Mouse (Mus musculus) midbrain, embryonic 13.5 days (tissue): ENCODE measurements around the gene Vti1a. TPM values are rescaled to one million over a fixed set of nuclear protein-coding genes. Genes with fewer than 3 reads are reported as not detected.
A peak's percentile ranks its signal among the peaks of the same experiment; 100 is the strongest.

ENCODE experiments used
- ATAC-seq: fragments of 200-750 bp; cut with Nextera tagmentation; 2 replicates; pipeline ENCODE4 v1.8.0; 2017; ENCODE audit warnings: mild to moderate bottlenecking, moderate TSS enrichment, moderate library complexity
- H3K27ac ChIP-seq: fragments of 300-500 bp; sonication (generic); 2 replicates; pipeline ENCODE4 v1.5.1; 2015; ENCODE audit warnings: inconsistent platforms, mild to moderate bottlenecking, moderate library complexity
- H3K27me3 ChIP-seq: fragments of 300-500 bp; sonication (generic); 2 replicates; pipeline ENCODE4 v1.6.1; 2015; ENCODE audit warnings: mild to moderate bottlenecking, inconsistent platforms
- H3K36me3 ChIP-seq: fragments of 300-500 bp; sonication (generic); 2 replicates; pipeline ENCODE4 v1.6.1; 2015; ENCODE audit warnings: mild to moderate bottlenecking, inconsistent platforms
- H3K4me1 ChIP-seq: fragments of 300-500 bp; sonication (generic); replicated peaks from 2 replicates; pipeline ENCODE4 v1.6.1; 2015; ENCODE audit warnings: inconsistent platforms
- H3K4me2 ChIP-seq: fragments of 300-500 bp; sonication (generic); replicated peaks from 2 replicates; pipeline ENCODE4 v1.6.1; 2015; ENCODE audit warnings: moderate library complexity, mild to moderate bottlenecking, inconsistent platforms
- H3K4me3 ChIP-seq: fragments of 300-500 bp; sonication (generic); replicated peaks from 2 replicates; pipeline ENCODE4 v1.5.1; 2015; ENCODE audit warnings: mild to moderate bottlenecking, inconsistent platforms
- H3K9ac ChIP-seq: fragments of 300-500 bp; sonication (generic); replicated peaks from 2 replicates; pipeline ENCODE4 v1.6.1; 2015; ENCODE audit warnings: mild to moderate bottlenecking, inconsistent platforms
- H3K9me3 ChIP-seq: fragments of 300-500 bp; sonication (generic); 2 replicates; pipeline ENCODE4 v1.6.1; 2016; ENCODE audit warnings: mild to moderate bottlenecking, inconsistent platforms
- WGBS: fragments of 180-500 bp; shearing (Covaris S2); methylation state at CpG from one replicate; pipeline ENCODE4 v1.1.7; 2015; 5-methylcytosine and 5-hydroxymethylcytosine counted together
- polyA plus RNA-seq: library from polyadenylated mRNA; unstranded; fragments of >200 nt; fragmentation: Nextera tagmentation; extraction: Ambion mirVana; gene quantifications from 2 replicates; pipeline ENCODE4 v1.2.1, GENCODE M21; 2015

The Vti1a gene
- polyA plus RNA-seq, 1 experiment from 2014 or later, result 31.4 TPM

DNA sequence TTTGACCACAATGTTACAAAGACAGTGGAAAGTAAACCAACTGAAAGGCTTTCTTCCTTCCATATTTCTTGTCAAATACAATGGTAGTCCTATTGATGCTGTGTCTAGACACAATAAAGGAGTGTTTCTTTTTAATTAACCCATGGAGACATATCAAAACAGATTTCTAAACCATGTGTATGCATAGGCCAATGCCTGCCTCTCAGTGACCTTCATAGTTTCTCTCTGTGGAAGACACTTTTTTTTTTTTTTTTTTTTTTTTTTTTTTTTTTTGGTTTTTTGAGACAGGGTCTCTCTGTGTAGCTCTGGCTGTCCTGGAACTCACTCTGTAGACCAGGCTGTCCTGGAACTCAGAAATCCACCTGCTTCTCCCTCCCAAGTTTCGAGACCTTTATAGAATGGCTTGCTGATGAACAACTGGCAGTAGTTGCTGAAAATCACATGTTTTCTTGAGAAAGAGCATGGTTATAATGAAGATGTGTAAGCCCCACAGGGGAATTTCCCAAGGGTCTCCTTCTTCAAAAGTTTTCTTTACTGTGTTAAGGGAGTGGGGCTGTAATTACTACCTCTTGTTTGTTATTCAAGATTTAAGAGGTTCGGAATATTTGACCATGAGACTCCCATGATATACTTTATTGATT lies 23.8 kb upstream of the Vti1a start:
- Histone ChIP-seq H3K27ac (no peak overlapping the region), H3K9ac (no peak overlapping the region), H3K9me3 (no peaks in the 10 kb centered on the region), H3K4me2 (no peak overlapping the region), H3K36me3 (peaks cover 30% of the 10 kb centered on the region), H3K27me3 (no peaks in the 10 kb centered on the region), H3K4me1 (peaks cover 3% of the 10 kb centered on the region; the same call in 1 of the 2 replicates), H3K4me3 (no peak overlapping the region)
- ATAC-seq, result no peak
- 87% methylated on average over 2 of the region's 2 CpGs for WGBS

DNA sequence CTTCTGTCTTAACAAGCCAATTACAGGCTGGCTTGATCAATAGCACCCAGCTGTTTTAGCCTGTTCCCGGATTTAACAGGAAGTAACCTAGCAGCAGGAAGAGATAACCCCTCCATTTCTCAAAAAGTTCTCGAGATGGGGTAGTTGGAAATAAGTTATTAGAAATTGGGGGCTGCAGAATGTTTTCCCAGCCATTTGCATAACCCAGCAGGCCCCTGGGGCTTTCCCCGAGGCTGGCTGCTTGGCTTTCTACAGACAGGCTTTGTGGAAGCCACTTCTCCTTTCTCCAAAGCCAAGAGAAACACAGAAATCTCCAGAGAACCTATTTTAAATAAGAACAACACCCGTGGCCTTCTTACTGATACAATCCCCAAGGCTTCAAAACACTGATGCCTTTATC lies 22.9 kb upstream of the Vti1a start:
- Histone ChIP-seq H3K36me3 (peaks cover 33% of the 10 kb centered on the region), H3K9ac (no peak overlapping the region), H3K4me2 (no peak overlapping the region), H3K9me3 (no peaks in the 10 kb centered on the region), H3K4me1 (peaks cover 3% of the 10 kb centered on the region; the same call in 1 of the 2 replicates), H3K27me3 (no peaks in the 10 kb centered on the region), H3K4me3 (no peak overlapping the region), H3K27ac (no peak overlapping the region)
- ATAC-seq, result no peak
- WGBS, result 23% methylated on average over 4 of the region's 4 CpGs

DNA sequence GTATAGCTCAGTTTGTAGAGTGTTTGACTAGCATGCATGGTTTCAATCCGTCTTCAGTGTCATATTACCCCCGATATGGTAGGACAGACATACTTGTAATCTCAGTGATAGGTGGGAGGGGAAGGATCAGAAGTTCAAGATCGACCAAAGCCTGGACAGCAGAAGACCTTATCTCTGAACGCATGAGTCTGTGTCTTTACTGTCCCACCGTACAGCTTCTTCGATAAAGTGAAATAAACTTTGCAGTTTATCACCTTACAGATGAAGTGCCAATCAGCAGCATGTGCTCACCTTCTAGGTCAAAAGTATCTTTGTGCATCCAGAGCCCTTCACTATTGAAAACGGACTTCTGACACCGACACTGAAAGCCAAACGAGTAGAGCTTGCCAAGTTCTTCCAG lies 21.0 kb upstream of the Vti1a start:
- Histone ChIP-seq H3K9me3 (no peaks in the 10 kb centered on the region), H3K36me3 (peaks cover 43% of the 10 kb centered on the region), H3K27ac (no peak overlapping the region), H3K9ac (no peak overlapping the region), H3K27me3 (no peaks in the 10 kb centered on the region), H3K4me1 (peaks cover 3% of the 10 kb centered on the region; the same call in 1 of the 2 replicates), H3K4me2 (no peak overlapping the region), H3K4me3 (no peak overlapping the region)
- WGBS, result 95% methylated on average over 9 of the region's 9 CpGs
- no peak for ATAC-seq

DNA sequence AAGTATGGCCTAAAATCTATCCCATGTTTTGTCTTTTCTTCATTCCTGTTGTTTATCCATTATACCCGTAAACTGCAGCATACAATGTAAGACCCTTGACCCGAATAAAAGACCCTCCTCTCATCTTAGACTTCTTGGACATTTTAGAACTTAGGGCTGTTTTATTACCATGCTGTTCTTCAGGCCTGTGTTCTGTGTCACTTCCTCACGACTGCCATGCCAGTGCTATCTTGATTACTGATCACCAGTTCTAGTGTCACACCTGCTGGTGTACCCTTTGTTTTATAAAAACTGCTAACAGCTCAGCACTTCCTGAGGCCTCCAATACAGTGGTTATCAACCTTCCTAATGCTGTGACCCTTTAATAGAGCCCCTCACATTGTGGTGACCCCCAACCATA lies 20.5 kb upstream of the Vti1a start:
- Histone ChIP-seq H3K27me3 (no peaks in the 10 kb centered on the region), H3K27ac (no peak overlapping the region), H3K9me3 (no peaks in the 10 kb centered on the region), H3K4me3 (no peak overlapping the region), H3K9ac (no peak overlapping the region), H3K4me1 (peaks cover 3% of the 10 kb centered on the region; the same call in 1 of the 2 replicates), H3K36me3 (peaks cover 48% of the 10 kb centered on the region), H3K4me2 (no peak overlapping the region)
- no peak for ATAC-seq
- 87% methylated on average over 3 of the region's 3 CpGs for WGBS

DNA sequence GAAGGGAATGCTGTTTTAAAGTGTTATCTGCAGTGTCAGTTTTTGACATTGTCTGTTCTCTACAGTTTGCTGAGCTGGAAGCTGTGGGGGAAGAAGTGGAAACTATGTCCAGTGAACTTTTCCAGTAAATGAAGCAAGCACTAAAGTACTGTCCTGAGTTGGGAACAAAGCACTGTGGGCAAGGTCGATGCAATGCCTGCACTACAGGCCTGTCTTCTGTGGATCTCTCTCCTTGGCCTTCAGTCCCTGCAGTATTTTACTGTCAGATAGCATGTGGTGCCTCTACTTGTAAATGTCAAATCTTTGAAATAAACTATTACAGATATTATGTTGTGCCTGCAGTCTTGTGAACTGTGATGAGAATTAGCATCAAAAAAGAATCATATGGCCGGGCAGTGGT lies 19.8 kb upstream of the Vti1a start:
- Histone ChIP-seq H3K27me3 (no peaks in the 10 kb centered on the region), H3K36me3 (peaks cover 55% of the 10 kb centered on the region), H3K9ac (no peak overlapping the region), H3K27ac (no peak overlapping the region), H3K4me2 (no peak overlapping the region), H3K9me3 (no peaks in the 10 kb centered on the region), H3K4me1 (peaks cover 3% of the 10 kb centered on the region; the same call in 1 of the 2 replicates), H3K4me3 (no peak overlapping the region)
- 93% methylated on average over 2 of the region's 2 CpGs for WGBS
- no peak for ATAC-seq

DNA sequence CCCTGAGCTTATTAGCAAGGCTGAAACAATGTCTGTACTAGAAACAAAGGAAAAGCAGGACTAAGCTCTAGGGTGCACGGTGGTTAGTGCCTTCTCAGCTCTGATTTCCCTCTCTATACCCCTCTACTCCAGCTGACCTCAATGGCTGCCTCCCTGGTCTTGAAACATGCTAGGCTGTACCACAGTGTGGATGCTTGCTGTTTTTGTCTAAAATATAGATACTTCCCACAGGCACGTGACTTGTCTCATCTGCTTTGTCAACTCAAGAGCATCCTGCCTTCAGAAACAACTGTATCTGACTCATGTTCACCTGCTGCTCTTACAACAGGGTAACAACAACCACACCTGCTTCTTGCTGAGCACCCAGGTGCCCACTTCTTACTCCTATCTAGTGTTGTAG lies 18.6 kb upstream of the Vti1a start:
- Histone ChIP-seq H3K9me3 (no peaks in the 10 kb centered on the region), H3K27ac (no peak overlapping the region), H3K36me3 (peaks cover 66% of the 10 kb centered on the region), H3K27me3 (no peaks in the 10 kb centered on the region), H3K9ac (no peak overlapping the region), H3K4me3 (no peak overlapping the region), H3K4me2 (no peak overlapping the region), H3K4me1 (peaks cover 3% of the 10 kb centered on the region; the same call in 1 of the 2 replicates)
- 85% methylated on average over 2 of the region's 2 CpGs for WGBS
- ATAC-seq, result no peak

DNA sequence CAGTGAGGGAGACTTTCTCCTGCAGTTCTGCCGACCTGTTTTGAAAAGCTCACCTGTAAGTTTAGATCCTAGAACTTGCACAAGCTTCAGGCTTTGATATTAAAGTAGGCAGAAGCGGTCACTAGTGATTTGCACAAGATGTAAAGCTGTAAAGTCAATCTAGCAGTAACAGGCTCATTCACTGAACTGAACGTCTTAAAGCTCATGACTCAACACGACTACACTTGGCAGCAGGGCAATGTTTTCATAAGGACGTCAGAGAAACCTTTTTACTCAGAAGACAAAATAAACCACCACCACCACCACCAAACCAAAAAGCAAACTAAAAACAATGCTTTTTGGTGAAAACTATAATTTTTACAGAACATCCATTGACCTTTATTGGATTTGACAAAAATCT lies 18.1 kb upstream of the Vti1a start:
- ATAC-seq, result no peak
- Histone ChIP-seq H3K4me2 (no peak overlapping the region), H3K36me3 (peaks cover 71% of the 10 kb centered on the region), H3K4me3 (no peak overlapping the region), H3K9me3 (no peaks in the 10 kb centered on the region), H3K27me3 (no peaks in the 10 kb centered on the region), H3K27ac (no peak overlapping the region), H3K4me1 (peaks cover 3% of the 10 kb centered on the region; the same call in 1 of the 2 replicates), H3K9ac (no peak overlapping the region)
- WGBS, result 91% methylated on average over 5 of the region's 5 CpGs

DNA sequence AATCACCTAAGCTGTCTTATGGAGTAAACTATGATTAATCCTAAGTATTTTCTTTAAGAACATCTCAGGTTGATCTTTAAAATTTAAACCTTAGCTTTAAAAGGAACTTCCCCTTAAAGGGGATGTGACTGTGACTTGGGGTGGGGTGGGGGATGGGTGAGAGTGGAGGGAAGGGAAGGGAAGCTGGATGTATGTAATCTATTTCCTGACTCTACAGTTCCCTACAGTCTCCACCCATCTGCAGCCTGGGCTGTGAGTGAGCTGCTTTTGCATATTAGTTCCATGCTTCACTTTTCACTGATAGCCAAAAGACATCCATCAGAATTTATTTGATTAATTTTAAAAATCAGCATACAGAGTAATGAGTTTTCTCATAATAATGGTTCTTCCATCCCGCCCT lies 16.7 kb upstream of the Vti1a start:
- 93% methylated on average over 1 of the region's 1 CpGs for WGBS

DNA sequence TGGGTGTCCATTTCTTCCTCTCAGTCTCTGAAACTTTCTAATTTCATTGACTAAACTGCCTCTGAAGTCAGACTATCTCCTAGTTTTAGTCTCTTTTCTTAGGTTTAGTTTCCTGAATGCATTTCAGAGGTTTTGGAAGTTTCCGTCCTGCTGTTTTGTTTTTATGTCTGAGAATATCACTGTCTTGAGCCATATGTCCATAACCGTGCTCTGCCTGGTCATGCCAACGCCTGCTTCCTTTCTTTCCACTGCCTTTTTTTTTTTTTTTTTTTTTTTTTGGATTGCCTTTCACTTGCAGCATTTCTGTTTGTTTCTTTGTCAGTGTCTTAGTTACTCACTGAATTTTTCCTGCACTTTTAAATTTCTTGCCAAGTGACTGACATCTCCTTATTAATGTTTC lies 15.6 kb upstream of the Vti1a start:
- Histone ChIP-seq H3K27me3 (no peaks in the 10 kb centered on the region), H3K4me2 (no peak overlapping the region), H3K27ac (no peak overlapping the region), H3K4me1 (no peaks in the 10 kb centered on the region), H3K36me3 (peaks cover 75% of the 10 kb centered on the region), H3K9ac (no peak overlapping the region), H3K9me3 (no peaks in the 10 kb centered on the region), H3K4me3 (no peak overlapping the region)
- WGBS, result 87% methylated on average over 3 of the region's 3 CpGs
- no peak for ATAC-seq

More for the DNA sequence above, 16.7 kb upstream of the Vti1a start:
- ATAC-seq, result no peak
- Histone ChIP-seq H3K36me3 (peaks cover 83% of the 10 kb centered on the region), H3K4me2 (no peak overlapping the region), H3K27me3 (no peaks in the 10 kb centered on the region), H3K9me3 (no peaks in the 10 kb centered on the region), H3K27ac (no peak overlapping the region), H3K4me1 (no peaks in the 10 kb centered on the region), H3K4me3 (no peak overlapping the region), H3K9ac (no peak overlapping the region)

DNA sequence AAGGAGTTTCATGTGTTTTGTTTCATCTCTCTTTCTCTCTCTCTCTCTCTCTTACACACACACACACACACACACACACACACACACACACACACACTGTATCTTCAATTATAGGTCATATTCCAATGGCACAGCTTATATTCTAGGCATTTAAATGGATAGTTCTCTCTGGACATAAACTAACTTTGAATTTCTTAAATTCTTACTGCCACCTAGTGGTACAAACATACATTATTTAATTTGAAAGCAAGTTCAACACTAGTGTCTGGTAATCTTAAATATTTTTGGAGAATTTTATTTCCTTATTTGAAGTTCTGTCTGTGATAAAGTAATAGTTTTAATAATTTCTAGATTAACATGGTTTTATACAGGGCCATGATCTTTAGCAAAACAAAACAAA lies 11.1 kb upstream of the Vti1a start:
- no peak for ATAC-seq
- Histone ChIP-seq H3K27ac (no peak overlapping the region), H3K9ac (no peak overlapping the region), H3K36me3 (peaks cover 74% of the 10 kb centered on the region), H3K9me3 (no peaks in the 10 kb centered on the region), H3K4me1 (no peaks in the 10 kb centered on the region), H3K4me3 (no peak overlapping the region), H3K4me2 (no peak overlapping the region), H3K27me3 (no peaks in the 10 kb centered on the region)

DNA sequence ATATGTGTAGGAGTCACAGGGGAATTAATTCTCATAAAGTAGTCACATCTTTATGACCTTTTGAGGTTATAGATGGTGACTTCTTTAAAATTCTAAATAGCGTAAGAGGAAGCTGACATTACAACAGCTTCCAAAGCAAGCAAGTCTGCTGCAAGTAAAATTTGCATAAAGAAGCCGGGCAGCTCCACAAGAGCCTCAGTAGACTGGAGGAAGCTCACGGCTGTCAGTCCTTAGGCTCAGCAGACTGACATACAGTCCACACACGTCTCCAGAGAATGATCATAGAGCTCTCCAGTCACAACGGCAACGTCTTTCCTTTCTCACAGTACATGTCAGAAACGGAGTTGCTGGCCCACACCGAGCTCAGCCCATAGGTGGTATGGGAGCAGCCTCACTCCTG lies 4.2 kb upstream of the Vti1a start:
- no peaks in the 10 kb centered on the region for H3K27me3 ChIP-seq
- H3K4me1 ChIP-seq, result peaks cover 33% of the 10 kb centered on the region
- ATAC-seq, result no peak
- no peak overlapping the region for H3K4me3 ChIP-seq
- H3K9ac ChIP-seq, result no peak overlapping the region
- peaks cover 49% of the 10 kb centered on the region for H3K36me3 ChIP-seq
- no peak overlapping the region for H3K27ac ChIP-seq
- H3K4me2 ChIP-seq, result no peak overlapping the region
- 93% methylated on average over 8 of the region's 8 CpGs for WGBS
- no peaks in the 10 kb centered on the region for H3K9me3 ChIP-seq

DNA sequence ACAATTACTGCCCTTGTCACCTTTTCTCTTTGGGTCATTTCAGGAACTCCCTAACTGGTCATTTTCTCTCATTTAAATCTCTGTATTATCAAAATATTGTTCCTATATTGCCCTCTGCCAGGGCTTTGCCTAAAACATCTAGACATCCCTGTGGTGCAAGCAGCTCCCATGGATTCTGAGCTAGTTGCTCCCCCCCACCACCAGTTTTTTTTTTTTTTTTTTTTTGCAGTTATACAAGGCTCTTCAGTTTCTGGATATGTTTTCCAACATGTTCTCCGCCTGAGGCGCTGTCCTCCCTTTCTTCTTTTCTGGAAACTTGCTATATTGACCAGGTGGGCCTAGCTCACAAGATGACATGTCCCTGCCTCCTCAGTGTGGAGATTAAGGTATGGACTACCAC lies 2.4 kb upstream of the Vti1a start:
- 0 out of 2 replicates have a peak overlapping the region, but pooled peaks have one; percentile 9 for H3K4me2 ChIP-seq
- WGBS, result 95% methylated on average over 2 of the region's 2 CpGs
- no peak overlapping the region for H3K27ac ChIP-seq
- peaks cover 44% of the 10 kb centered on the region for H3K4me1 ChIP-seq
- no peak overlapping the region for H3K9ac ChIP-seq
- no peaks in the 10 kb centered on the region for H3K27me3 ChIP-seq
- no peak overlapping the region for H3K4me3 ChIP-seq
- no peaks in the 10 kb centered on the region for H3K9me3 ChIP-seq
- H3K36me3 ChIP-seq, result peaks cover 36% of the 10 kb centered on the region
- ATAC-seq, result no peak
